Mouse (Mus musculus) forebrain, embryonic 12.5 days (tissue): ENCODE data around the gene Wdr91. TPM values are rescaled to one million over a fixed set of nuclear protein-coding genes. Genes with fewer than 3 reads are reported as not detected.
A peak's percentile ranks its signal among the peaks of the same experiment; 100 is the strongest.

Experiments used
- ATAC-seq: fragments of 200-750 bp; cut with Nextera tagmentation; 2 replicates; pipeline ENCODE4 v1.8.0; 2017; ENCODE audit warnings: moderate TSS enrichment; ENCODE audit not compliant: low FRiP score
- H3K27ac ChIP-seq: fragments of 300-500 bp; sonication (generic); 2 replicates; pipeline ENCODE4 v1.5.1; 2016; ENCODE audit warnings: mild to moderate bottlenecking
- H3K27me3 ChIP-seq: fragments of 300-500 bp; sonication (generic); 2 replicates; pipeline ENCODE4 v1.6.1; 2016; ENCODE audit warnings: mild to moderate bottlenecking
- H3K36me3 ChIP-seq: fragments of 300-500 bp; sonication (generic); replicated peaks from 2 replicates; pipeline ENCODE4 v1.6.1; 2016; ENCODE audit warnings: mild to moderate bottlenecking
- H3K4me1 ChIP-seq: fragments of 300-500 bp; sonication (generic); 2 replicates; pipeline ENCODE4 v1.6.1; 2016
- H3K4me2 ChIP-seq: fragments of 300-500 bp; sonication (generic); 2 replicates; pipeline ENCODE4 v1.6.1; 2016; ENCODE audit warnings: mild to moderate bottlenecking, moderate library complexity
- H3K4me3 ChIP-seq: fragments of 300-500 bp; sonication (generic); replicated peaks from 2 replicates; pipeline ENCODE4 v1.5.1; 2016; ENCODE audit warnings: mild to moderate bottlenecking
- H3K9ac ChIP-seq: fragments of 300-500 bp; sonication (generic); 2 replicates; pipeline ENCODE4 v1.6.1; 2016; ENCODE audit warnings: mild to moderate bottlenecking
- H3K9me3 ChIP-seq: fragments of 300-500 bp; sonication (generic); 2 replicates; pipeline ENCODE4 v1.6.1; 2016
- WGBS: fragments of 180-500 bp; shearing (Covaris S2); methylation state at CpG from one replicate; pipeline ENCODE4 v1.1.7; 2016; 5-methylcytosine and 5-hydroxymethylcytosine counted together
- polyA plus RNA-seq: library from polyadenylated mRNA; unstranded; fragments of >200 nt; fragmentation: Nextera tagmentation; extraction: Ambion mirVana; gene quantifications from 2 replicates; pipeline ENCODE4 v1.2.1, GENCODE M21; 2016

The Wdr91 gene
- polyA plus RNA-seq, 1 experiment from 2014 or later: 12.3 TPM

- H3K36me3 ChIP-seq: peaks cover 67% of the 10 kb centered on the region
- 54% methylated on average over 16 of the region's 16 CpGs for WGBS
Measured at GRCm38 (mm10) chr6:34896168-34896780, 14.4 kb downstream of the Wdr91 start.

DNA sequence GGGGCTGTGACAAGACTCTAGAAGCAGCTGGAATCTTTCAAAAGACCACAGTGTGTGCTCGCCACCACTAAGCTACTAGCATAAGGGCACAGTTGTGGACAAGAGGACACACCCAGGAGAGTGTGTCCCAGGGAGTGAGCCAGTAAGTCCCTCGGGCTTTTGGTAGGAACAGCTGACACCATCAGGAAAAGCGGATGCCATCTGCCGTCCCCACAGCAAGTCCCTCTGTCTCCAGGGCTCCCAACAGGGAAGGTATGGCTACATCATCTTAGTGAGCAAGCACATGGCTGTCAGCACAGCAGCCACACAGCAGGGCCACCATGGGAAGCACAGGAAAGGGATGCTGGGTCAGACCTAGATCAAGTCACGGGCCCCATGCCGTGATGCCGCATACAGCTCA is 15.1 kb downstream of the Wdr91 start:
- no peak overlapping the region for H3K27ac ChIP-seq

More at GRCm38 (mm10) chr6:34896168-34896780, 14.4 kb downstream of the Wdr91 start:
- no peak overlapping the region for H3K27ac ChIP-seq
- H3K4me2 ChIP-seq: no peak overlapping the region
- H3K9me3 ChIP-seq: no peaks in the 10 kb centered on the region
- H3K4me3 ChIP-seq: no peak overlapping the region
- ATAC-seq: no peak
- H3K4me1 ChIP-seq: no peaks in the 10 kb centered on the region
- no peak overlapping the region for H3K9ac ChIP-seq
- H3K27me3 ChIP-seq: no peaks in the 10 kb centered on the region

GRCm38 (mm10) chr6:34889185-34889584 is 21.5 kb downstream of the Wdr91 start:
- Histone ChIP-seq H3K4me2 (no peak overlapping the region), H3K4me1 (peaks cover 18% of the 10 kb centered on the region), H3K4me3 (no peak overlapping the region), H3K9me3 (no peaks in the 10 kb centered on the region), H3K9ac (no peak overlapping the region), H3K36me3 (peaks cover 63% of the 10 kb centered on the region), H3K27ac (0 out of 2 replicates have a peak overlapping the region, but pooled peaks have one; percentile 5), H3K27me3 (no peaks in the 10 kb centered on the region)
- WGBS: 63% methylated on average over 4 of the region's 4 CpGs
- no peak for ATAC-seq

More for the DNA sequence above, 15.1 kb downstream of the Wdr91 start:
- Histone ChIP-seq H3K9me3 (no peaks in the 10 kb centered on the region), H3K27me3 (no peaks in the 10 kb centered on the region), H3K4me1 (no peaks in the 10 kb centered on the region), H3K4me2 (no peak overlapping the region), H3K9ac (no peak overlapping the region), H3K36me3 (peaks cover 67% of the 10 kb centered on the region), H3K4me3 (no peak overlapping the region)
- no peak for ATAC-seq
- 88% methylated on average over 7 of the region's 7 CpGs for WGBS

GRCm38 (mm10) chr6:34887131-34887850 is 23.4 kb downstream of the Wdr91 start:
- no peak overlapping the region for H3K4me3 ChIP-seq

GRCm38 (mm10) chr6:34884724-34885123 is 26.0 kb downstream of the Wdr91 start:
- H3K36me3 ChIP-seq: peaks cover 58% of the 10 kb centered on the region
- WGBS: 91% methylated on average over 7 of the region's 7 CpGs
- H3K9me3 ChIP-seq: no peaks in the 10 kb centered on the region
- no peak overlapping the region for H3K9ac ChIP-seq
- peaks cover 18% of the 10 kb centered on the region for H3K4me1 ChIP-seq
- H3K4me3 ChIP-seq: no peak overlapping the region
- H3K27ac ChIP-seq: no peak overlapping the region
- ATAC-seq: no peak
- H3K27me3 ChIP-seq: no peaks in the 10 kb centered on the region
- H3K4me2 ChIP-seq: no peak overlapping the region

More at GRCm38 (mm10) chr6:34887131-34887850, 23.4 kb downstream of the Wdr91 start:
- Histone ChIP-seq H3K9ac (no peak overlapping the region), H3K4me1 (peaks cover 18% of the 10 kb centered on the region), H3K27ac (peak overlapping the region; percentile 70), H3K36me3 (peaks cover 64% of the 10 kb centered on the region), H3K9me3 (no peaks in the 10 kb centered on the region), H3K27me3 (no peaks in the 10 kb centered on the region), H3K4me2 (no peak overlapping the region)
- 20% methylated on average over 6 of the region's 6 CpGs for WGBS
- ATAC-seq: peak; percentile 78

GRCm38 (mm10) chr6:34879911-34880475 is 30.7 kb downstream of the Wdr91 start:
- H3K9ac ChIP-seq: no peak overlapping the region
- ATAC-seq: no peak
- H3K4me3 ChIP-seq: no peak overlapping the region
- no peak overlapping the region for H3K4me2 ChIP-seq
- H3K27ac ChIP-seq: no peak overlapping the region
- H3K4me1 ChIP-seq: peaks cover 20% of the 10 kb centered on the region
- H3K9me3 ChIP-seq: no peaks in the 10 kb centered on the region
- H3K36me3 ChIP-seq: peaks cover 38% of the 10 kb centered on the region
- 54% methylated on average over 6 of the region's 6 CpGs for WGBS
- no peaks in the 10 kb centered on the region for H3K27me3 ChIP-seq

DNA sequence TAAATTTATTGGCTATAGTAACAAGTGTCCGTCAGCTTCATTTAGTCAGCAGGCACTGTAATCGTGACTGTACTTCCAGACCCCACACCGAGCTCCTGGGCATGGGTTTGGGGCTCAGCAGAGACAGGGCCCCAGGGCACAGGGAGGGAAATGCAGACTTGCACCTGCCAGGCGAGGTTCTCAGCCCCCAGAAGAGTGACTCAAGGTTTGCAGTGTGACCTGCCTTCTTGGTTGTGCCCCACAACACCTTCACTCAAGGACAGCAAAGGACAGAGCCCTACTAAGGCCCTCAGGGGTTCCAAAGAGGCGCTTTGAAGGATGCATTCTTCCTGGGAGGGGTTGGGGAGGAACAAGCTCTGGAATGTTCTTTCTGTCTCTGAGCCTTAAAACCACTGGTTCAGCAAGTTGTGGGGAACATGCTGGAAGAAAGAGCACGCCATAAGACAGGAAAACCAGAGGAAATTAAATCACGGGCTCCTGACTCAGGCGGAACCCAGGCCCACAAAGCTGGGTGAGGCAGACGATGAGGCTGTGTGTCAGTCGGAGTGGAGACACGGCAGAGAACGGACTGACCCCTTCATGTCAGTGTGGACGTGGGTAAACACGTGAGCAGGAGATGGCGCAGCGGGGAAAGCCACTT is 31.5 kb downstream of the Wdr91 start:
- Histone ChIP-seq H3K4me2 (no peak overlapping the region), H3K36me3 (peaks cover 30% of the 10 kb centered on the region), H3K9me3 (no peaks in the 10 kb centered on the region), H3K4me3 (no peak overlapping the region), H3K9ac (no peak overlapping the region), H3K4me1 (peaks cover 20% of the 10 kb centered on the region), H3K27ac (no peak overlapping the region), H3K27me3 (no peaks in the 10 kb centered on the region)
- no peak for ATAC-seq
- 85% methylated on average over 16 of the region's 16 CpGs for WGBS

DNA sequence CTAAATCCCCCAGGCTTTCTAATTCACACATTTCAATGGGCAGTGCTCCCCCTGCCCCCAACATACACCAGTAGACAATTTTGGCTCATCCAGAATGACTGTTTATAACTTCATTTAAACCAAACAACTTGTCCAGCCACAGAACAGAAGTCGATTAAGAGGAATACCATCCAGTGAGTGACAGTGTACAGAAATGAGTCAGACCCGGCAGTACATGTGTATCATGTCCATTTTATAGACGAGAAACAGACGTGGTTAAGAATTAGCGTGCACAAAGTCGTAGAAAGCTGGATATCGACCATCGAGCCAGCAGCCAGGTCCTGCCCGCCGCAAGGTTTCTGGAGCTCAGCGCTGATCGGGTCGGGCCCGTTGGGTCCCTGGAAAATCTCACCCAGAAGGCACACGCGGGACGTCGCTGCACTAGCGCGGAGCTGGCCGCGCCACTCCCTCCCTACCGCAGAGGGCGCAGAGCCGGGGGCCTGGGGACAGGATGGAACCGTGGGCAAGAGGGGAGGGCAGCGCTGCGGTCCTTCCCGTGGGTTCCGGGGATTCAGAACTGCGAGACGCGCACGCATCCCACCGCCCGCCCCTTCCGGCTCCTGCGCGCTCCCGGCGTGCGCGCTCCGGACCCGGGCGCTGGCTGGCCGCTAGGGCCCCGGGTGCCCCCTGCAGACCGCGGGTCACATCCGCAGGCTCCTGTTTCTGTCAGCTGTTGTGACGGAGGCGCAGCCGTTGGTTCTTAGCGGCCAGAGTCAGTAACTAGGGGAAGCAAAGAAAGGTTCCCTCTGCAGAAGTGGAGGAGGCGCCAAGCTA is 33.0 kb downstream of the Wdr91 start, which contains the start of gene Cyren:
TSS of gene Cyren (minus strand) at position 552 of the 813 bp plus-strand sequence.
- Histone ChIP-seq H3K4me1 (peaks cover 20% of the 10 kb centered on the region), H3K27ac (peak within 1 kb of the TSS; percentile 90), H3K36me3 (peaks cover 21% of the 10 kb centered on the region), H3K4me3 (peak within 1 kb of the TSS; percentile 70), H3K9me3 (no peaks in the 10 kb centered on the region), H3K27me3 (no peaks in the 10 kb centered on the region), H3K4me2 (peak within 1 kb of the TSS; percentile 67), H3K9ac (peak within 1 kb of the TSS; percentile 84)
- under 1% methylated on average over 56 of the region's 56 CpGs for WGBS
- peak; percentile 93 for ATAC-seq

- peak overlapping the region; percentile 70 for H3K4me3 ChIP-seq
- H3K4me2 ChIP-seq: peak overlapping the region; percentile 67
- no peak for ATAC-seq
- H3K4me1 ChIP-seq: peaks cover 20% of the 10 kb centered on the region
- 58% methylated on average over 2 of the region's 2 CpGs for WGBS
- no peaks in the 10 kb centered on the region for H3K9me3 ChIP-seq
- H3K27me3 ChIP-seq: no peaks in the 10 kb centered on the region
- peaks cover 12% of the 10 kb centered on the region for H3K36me3 ChIP-seq
- peak overlapping the region; percentile 84 for H3K9ac ChIP-seq
- H3K27ac ChIP-seq: no peak overlapping the region
Measured at GRCm38 (mm10) chr6:34876835-34877156, 33.9 kb downstream of the Wdr91 start.

DNA sequence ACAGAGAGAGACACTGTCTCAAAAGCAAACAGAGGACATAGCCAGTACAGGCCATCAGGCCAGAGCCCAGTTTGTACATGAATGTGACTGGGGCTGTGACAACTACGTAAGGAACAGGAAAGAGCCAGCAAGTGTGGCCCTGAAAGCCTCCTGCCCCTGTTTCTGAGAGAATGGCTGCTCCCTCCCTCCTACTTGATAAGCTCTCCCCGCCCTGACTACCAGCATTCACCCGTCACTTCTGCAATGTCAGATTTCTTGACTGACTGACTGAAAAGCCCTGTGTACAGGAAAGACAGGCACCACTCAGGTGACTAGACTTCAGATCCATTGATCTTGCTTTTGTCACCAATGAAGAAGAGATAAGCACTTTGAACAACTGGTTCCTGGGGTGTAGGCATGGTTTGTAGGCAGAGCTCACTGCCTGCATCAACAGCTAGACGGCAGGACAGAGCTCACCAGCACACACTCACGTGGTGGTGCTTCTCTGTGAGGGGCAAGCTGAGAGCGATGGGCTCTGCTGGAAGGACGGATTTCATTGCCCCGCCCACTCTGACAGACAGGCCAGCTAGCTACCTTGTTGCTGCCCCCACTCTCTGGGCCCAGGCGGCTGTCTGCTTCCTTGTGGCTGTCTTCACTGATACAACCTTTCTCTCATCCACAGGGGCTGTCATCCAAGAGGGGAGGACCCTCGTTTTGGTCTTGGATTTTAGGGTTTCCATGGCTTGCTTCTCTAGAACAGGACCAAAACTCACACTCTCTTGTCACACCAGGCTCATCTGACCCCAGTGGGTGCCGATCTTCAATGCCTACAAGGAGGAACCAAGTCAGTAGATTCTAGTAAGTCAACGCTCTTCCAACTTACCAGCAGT is 34.5 kb downstream of the Wdr91 start:
- H3K4me1 ChIP-seq: peaks cover 20% of the 10 kb centered on the region
- peak overlapping the region; percentile 84; the same call in 1 of the 2 replicates for H3K9ac ChIP-seq
- no peak for ATAC-seq
- H3K4me2 ChIP-seq: peak overlapping the region; percentile 67
- peak overlapping the region; percentile 25; the same call in 1 of the 2 replicates for H3K27ac ChIP-seq
- WGBS: 64% methylated on average over 12 of the region's 12 CpGs
- peaks cover 9% of the 10 kb centered on the region for H3K36me3 ChIP-seq
- peak overlapping the region; percentile 70; the same call in 1 of the 2 replicates for H3K4me3 ChIP-seq
- no peaks in the 10 kb centered on the region for H3K9me3 ChIP-seq
- no peaks in the 10 kb centered on the region for H3K27me3 ChIP-seq

- H3K4me1 ChIP-seq: peaks cover 20% of the 10 kb centered on the region
- peak overlapping the region; percentile 25; the same call in 1 of the 2 replicates for H3K27ac ChIP-seq
- WGBS: 94% methylated on average over 15 of the region's 15 CpGs
- no peak overlapping the region for H3K4me2 ChIP-seq
- no peak overlapping the region for H3K4me3 ChIP-seq
- H3K36me3 ChIP-seq: peaks cover 2% of the 10 kb centered on the region
- H3K9me3 ChIP-seq: no peaks in the 10 kb centered on the region
- H3K9ac ChIP-seq: no peak overlapping the region
- H3K27me3 ChIP-seq: no peaks in the 10 kb centered on the region
- ATAC-seq: no peak
Measured at GRCm38 (mm10) chr6:34875268-34875761, 35.4 kb downstream of the Wdr91 start.
